Mouse (Mus musculus) left cerebral cortex, postnatal 14 days (tissue): ENCODE results near the gene Ttc27. TPM values are rescaled to one million over a fixed set of nuclear protein-coding genes. Genes with fewer than 3 reads are reported as not detected.
A peak's percentile ranks its signal among the peaks of the same experiment; 100 is the strongest.

Experiments used
- DNase-seq, 2 experiments: peaks; one replicate each; pipeline ENCODE4 v3.0.0; 2021 to 2022; ENCODE audit warnings: low spot score in 2 of 2, mixed read lengths in 1 of 2
- intact Hi-C: fragments of 180-260 bp; cut with DNase I; formaldehyde crosslinking; loops from one replicate; pipeline ENCODE4 v1.15.1; 2025
- total RNA-seq, 2 experiments: library from RNA; stranded (reverse); gene quantifications; 2 replicates each; pipeline ENCODE4 v1.2.3; 2021

Gene Ttc27
- total RNA-seq, 2 experiments from 2014 or later, result 25.3 to 27.1 TPM

DNA sequence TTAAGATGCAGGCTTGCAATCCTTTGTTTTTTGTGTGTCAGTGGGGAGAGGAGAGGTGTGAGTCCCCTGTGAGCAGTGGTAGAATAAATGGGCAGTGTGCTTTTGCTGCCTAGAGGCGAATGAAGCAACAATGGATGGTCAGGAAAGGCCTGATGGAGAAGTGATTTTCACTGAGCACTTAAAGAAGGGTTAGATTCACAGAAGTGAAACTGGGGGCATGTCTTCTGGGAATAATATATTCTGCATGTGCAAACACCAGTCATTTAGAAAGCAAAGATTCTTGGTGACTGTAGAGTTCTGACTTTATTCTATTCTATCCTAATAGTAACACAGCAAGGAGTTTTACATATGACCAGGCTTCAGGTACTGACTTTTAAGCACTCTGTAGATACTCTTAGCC is 90.8 kb downstream of the Ttc27 start:
- DNase-seq, result no peak
- intact Hi-C loops, result no loop called here

- intact Hi-C loops, result no loop called here
- DNase-seq, result no peak
Measured at GRCm38 (mm10) chr17:74808901-74809300, 91.4 kb downstream of the Ttc27 start.

- intact Hi-C loops, result loop anchor here (2.0 to 10.0 kb wide), 3 partner anchors 194 to 734 kb away; partner anchors contain the start of gene Ltbp1
- DNase-seq, result peak; percentile 51 to 57
Measured at GRCm38 (mm10) chr17:74810892-74811625, 93.5 kb downstream of the Ttc27 start.

- intact Hi-C loops, result loop anchor here (10.0 kb wide), 1 partner anchor 725 kb away; no protein-coding TSS in a partner anchor
- DNase-seq, result no peak
Measured at GRCm38 (mm10) chr17:74819711-74820110, 102.2 kb downstream of the Ttc27 start.

DNA sequence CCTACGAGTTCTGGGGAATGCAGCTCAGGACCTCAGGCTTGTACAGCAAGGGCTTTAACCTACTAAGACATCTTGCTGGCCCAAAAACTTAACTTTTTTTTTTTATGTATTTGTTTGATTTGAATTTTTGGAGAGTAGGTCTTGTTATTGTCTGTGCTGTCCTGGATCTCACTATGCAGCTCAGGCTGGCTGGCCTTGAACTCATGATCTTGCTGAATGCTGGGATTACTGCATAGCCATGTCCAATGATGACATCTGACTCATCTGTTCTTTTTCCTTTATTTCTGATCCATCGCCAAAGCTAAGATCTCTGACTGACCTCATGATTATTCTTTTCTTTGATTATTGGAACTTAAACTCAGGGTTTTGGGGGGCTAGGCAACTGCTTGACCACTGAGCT is 113.3 kb downstream of the Ttc27 start:
- no peak for DNase-seq
- intact Hi-C loops, result no loop called here

- intact Hi-C loops, result no loop called here
Measured at GRCm38 (mm10) chr17:74841721-74842120, 124.2 kb downstream of the Ttc27 start.

DNA sequence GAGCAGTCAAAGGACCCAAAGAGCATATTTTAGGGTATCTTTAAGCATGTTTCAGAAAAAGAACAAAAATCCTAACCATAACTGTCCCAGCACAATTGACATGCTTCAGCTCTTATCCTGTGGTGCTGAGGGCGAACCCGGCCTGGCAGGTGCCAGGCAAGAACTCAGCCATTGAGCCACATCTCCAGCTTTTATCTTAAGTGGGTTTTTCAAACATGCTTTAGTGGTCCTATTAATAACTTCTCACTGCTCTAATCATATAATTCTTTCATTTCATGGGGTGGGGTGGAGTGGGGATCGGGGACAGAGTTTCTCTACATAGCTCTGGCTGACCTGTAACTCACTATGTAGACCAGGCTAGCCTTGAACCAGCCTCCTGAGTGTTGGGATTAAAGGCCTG is 125.1 kb downstream of the Ttc27 start:
- intact Hi-C loops, result no loop called here
- DNase-seq, result no peak

More at GRCm38 (mm10) chr17:74841721-74842120, 124.2 kb downstream of the Ttc27 start:
- peak in 1 of 2 experiments; percentile 50 for DNase-seq

GRCm38 (mm10) chr17:74843486-74843885 is 126.0 kb downstream of the Ttc27 start:
- no peak for DNase-seq
- intact Hi-C loops, result no loop called here

GRCm38 (mm10) chr17:74846031-74846891 is 128.7 kb downstream of the Ttc27 start:
- intact Hi-C loops, result no loop called here
- DNase-seq, result no peak

- DNase-seq, result no peak
- intact Hi-C loops, result no loop called here
Measured at GRCm38 (mm10) chr17:74850216-74850615, 132.7 kb downstream of the Ttc27 start.

DNA sequence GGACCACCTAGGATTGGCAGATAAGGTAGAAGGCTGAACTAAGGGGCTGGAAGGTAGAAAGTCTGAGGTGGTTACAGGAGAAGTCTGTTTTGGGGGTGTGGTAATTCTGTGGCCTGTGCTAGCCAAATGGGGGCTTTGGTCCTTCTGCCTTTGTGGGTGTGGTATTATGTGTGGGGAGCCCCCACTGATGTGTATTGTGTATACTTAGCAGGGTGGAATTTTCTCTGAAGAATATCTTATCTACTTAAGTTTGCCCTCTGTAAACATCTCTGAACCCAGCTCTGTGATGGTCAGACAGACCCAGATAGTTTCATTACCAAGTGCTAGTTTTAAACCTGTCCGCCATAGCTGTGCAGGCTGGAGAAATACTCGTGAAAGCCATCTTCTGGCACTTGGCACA is 141.8 kb downstream of the Ttc27 start:
- DNase-seq, result no peak
- intact Hi-C loops, result no loop called here

DNA sequence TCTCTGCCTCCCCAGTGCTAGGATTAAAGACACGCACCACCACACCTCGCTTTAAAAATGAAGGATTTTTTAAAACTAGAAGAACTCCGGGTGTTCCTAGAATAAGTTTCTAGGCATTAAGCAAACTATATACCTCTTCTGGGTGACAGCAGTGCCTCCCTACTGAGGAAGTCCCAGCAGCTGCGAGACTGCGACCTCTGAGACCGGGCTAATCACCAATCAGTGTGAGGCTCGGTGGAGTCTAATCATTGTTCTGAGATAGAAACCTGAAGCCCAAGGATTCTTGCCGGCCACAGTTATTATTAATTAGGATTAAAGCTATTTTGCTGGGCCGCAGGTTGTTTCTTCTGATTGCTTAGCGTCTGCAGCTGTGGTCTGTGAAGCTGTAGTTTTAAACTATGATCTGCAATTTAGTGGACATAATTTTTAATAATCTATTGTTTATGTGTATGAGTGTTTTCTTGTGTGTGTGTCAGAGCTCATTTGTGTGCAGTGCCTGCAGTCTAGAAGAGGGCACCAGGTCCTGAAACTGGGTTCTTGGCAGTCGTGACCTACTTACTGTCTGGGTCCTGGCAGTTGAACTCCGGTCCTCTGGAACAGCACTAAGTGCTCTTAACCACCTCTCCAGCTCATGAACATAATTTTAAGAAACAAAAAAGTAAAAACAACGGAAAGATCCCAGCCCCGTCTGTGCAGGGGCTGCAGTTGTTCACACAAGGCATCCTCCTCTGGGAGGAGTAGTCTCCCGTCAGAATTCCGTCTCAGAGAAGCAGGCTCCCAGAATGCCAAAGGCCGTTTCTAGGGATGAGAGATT is 142.9 kb downstream of the Ttc27 start:
- intact Hi-C loops, result no loop called here

GRCm38 (mm10) chr17:74863845-74864244 is 146.3 kb downstream of the Ttc27 start:
- intact Hi-C loops, result no loop called here
- DNase-seq, result no peak

More for the DNA sequence above, 142.9 kb downstream of the Ttc27 start:
- DNase-seq, result no peak

DNA sequence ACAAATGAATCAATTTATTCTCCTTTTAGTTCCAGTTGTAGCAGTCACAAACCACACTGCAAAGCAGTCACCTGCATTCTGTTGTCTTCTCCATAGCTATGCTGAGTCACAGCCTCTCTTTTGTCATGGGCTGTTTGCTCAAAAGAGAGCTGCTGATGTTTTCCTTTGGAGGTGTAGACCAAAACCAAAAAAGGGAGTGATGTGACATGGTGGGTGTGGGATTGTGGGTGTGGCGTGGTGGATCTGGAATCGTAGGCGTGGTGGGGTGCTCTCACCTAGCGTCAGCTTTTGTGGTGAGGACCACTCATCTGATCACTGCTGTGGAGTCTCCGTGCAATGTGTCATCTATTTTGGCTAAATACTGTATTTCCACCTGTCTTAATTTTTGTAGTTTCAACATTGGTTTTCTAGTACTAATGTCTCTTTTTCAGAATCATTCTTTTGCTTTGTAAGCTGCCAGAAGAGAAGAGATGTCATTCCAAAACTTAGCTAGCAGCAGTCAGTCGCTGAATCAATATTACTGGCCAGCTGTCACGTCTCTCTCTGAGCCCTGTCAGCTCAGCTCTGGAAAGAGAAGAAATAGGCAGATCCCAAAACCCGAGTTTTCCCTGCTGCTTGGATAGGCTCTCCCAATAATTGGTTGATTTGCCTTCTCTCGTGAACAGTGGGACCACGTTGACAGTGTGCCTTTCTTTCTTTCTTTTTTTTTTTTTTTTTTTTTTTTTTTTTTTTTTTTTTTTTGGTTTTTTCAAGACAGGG is 147.4 kb downstream of the Ttc27 start:
- intact Hi-C loops, result no loop called here
- DNase-seq, result no peak

DNA sequence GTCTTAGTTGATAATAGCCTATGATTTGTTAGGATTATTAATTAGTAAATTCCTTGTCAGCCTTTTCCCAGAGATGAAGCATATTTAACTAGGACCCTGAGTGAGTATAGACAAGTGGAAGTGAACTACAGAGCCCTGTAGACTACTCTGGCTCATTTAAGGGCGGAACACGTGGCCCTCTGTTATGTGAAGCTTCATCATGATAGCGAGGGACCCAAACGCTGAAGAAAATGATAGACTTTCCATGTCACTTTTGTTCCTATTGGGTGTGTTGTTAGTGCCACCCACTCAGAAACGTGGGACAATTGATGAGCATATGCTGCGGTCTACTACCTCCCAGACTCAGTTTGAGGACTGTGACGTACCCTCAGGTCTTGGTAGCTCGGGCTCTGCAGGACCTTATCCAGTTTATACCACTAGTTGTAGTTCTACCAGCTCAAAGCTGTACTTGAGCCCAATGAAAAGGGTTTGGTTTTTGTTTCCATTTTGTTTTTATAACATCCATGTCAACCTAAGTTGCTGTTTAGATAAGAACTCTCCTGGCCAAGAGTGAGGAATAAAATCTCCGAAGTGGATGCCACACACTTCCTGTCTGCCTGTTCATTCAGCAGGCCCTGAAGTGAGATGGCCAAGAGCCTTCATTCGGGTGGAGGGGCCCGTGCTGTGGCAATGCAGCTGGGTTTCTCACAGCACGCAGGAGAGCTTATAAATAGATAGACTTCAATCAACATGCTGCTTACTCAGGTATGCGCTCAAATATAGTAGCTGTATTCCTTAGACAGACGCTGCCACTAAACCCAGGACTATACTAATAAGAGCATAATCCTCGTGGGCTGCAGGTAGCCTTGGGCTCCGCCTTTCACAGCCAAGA is 148.4 kb downstream of the Ttc27 start:
- intact Hi-C loops, result no loop called here
- no peak for DNase-seq

DNA sequence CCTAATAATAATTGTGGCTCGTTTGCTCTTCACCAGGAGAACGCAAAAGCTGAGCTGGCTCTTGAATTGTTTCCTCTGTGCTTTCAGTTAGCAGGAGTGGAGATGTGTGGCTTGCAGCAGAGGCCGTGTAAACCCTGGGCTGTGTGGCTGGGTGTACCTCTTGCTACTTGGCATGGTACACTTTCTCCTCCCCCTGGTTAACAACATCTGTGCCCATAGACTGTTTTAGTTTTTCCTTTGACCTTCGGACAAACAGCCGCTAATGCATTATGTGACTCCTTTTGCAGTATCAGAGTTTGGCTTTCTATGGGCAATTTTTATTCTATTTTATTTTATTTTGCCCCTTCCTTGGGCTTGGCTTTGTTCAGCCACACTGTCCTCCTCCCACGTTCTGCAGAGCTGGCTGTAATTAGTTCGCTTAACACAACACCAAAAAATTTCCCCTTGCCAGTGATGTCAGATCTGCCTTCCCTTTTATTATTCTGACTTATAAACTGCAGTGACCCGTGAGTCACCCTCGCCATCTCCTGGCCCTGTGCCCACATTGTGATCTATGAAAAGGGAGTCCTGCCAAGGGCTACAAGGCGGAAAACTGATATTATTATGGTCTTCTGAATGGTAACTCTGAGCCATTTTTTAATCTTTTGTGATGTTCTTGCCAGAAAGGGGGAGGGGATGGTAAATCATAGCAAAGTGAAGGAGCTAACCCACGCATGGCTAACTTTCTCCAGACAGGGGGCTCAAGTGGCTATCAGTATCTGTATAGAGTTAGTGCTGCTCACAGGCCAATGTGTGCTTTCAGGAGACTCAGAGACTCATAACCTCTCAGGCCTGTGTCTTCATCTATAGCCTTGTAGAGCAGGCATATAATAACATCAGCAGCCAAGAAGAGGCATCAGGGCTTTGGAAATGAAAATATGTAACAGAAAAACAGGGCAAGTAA is 149.3 kb downstream of the Ttc27 start:
- no peak for DNase-seq
- intact Hi-C loops, result no loop called here
